Mouse (Mus musculus) T-cell, adult 2 months (primary cell): Measurements from ENCODE around the gene Mapkapk3.

Experiments used
- DNase-seq: peaks from one replicate; pipeline ENCODE4 v3.0.0; 2022; ENCODE audit warnings: low spot score

Gene Mapkapk3

DNA sequence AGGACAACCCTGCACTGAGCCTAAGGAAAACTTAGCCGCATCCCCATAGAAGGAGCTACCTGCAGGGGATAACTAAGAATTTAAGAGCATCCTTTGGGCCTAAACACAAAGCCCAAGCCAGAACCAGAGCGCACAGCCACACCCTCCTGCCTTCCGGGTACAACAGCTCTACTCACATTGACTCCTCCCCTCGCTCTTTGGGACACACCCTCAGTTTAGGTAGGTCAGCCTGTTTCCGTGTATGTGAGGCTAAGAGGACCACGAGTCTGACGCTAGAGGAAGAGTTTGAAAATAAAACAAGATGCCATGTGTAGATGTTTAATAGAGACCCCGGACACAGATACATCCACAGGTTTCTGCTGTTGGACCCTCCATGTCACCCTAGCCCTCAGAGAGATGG lies 966 bp downstream of the Mapkapk3 start:
- DNase-seq: peak; percentile 84

DNA sequence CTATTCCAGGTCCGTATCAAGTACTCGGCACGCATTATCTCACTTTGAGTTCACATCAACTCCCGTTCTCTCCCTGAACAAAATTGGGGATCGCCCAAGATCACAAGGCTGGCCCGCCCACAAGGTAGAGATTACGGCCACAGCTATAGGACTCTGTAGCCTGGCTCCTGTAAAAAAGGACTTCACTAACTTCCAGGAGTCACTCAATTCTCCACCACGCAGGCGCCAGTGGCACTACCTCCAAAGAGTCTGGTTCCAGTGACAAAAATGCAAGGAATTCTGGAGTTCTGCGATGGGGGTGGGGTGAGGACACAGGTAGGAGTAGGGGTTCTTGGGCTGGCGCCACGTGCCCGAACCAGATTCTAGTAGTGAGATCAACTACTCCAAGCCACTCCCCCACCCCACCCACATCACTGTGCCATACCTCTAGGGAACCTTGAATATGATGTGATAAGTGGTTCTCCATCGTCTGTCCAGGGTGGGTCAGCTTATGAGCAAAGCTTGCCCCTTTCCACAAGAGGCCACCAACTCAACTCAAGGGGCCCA lies 1.5 kb downstream of the Mapkapk3 start:
- no peak for DNase-seq

DNA sequence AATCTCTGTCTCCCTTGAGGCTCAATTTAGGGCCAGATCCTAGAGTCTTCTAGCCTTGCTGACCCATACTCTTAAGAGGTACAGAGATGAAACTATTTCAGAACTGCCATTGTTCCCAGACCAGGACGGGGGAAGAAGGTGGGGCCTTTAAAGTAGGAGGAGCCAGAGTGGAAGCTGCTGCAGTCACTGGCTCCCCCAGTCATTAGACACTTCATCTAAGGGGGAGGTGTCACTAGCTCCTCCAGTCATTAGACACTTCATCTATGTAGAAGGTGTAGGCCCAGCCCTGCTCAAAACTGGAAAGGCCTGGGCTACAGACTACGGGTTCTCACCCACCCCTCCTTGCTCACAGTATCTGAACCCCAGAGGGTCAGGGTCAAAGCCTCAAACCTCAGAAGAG lies 2.4 kb downstream of the Mapkapk3 start:
- no peak for DNase-seq

DNA sequence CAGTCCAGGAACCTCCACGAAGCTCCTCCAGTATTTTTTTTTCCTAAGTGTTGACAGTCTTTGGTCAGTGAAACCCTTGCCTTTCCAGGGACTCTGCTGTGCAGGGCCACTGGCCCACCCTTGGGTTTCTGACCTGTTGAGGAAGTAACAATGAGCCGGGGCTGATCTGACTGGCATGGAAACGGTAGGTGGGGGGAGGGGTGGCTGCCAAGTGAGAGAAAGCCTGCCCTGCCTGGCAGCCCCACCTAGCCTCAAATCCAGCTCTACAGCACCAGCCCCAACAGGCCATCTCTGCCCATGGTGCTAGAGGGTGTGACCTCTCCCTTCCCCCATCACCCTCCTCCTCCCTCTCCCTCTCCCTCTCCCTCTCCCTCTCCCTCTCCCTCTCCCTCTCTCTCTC lies 4.7 kb downstream of the Mapkapk3 start:
- DNase-seq: no peak

DNA sequence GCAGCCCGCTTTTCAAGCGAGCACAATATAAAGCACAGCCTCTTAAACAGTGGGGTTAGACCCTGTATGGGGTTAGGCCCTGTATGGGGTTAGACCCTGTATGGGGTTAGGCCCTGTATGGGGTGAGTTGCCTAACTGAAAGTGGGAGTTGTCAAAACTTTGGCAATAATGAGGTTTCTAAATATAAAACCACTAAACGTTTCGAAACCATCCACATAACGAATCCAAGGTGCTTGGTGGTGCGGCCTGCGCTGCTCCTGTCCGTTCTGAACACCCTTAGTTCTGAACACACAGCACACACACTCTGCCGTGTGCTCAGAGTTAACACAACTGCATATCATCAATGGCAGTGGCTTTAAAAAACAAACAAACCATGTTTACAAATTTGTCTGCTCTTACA lies 6.7 kb downstream of the Mapkapk3 start:
- DNase-seq: no peak

- no peak for DNase-seq
Measured at GRCm38 (mm10) chr9:107281241-107281987, 8.3 kb downstream of the Mapkapk3 start.

DNA sequence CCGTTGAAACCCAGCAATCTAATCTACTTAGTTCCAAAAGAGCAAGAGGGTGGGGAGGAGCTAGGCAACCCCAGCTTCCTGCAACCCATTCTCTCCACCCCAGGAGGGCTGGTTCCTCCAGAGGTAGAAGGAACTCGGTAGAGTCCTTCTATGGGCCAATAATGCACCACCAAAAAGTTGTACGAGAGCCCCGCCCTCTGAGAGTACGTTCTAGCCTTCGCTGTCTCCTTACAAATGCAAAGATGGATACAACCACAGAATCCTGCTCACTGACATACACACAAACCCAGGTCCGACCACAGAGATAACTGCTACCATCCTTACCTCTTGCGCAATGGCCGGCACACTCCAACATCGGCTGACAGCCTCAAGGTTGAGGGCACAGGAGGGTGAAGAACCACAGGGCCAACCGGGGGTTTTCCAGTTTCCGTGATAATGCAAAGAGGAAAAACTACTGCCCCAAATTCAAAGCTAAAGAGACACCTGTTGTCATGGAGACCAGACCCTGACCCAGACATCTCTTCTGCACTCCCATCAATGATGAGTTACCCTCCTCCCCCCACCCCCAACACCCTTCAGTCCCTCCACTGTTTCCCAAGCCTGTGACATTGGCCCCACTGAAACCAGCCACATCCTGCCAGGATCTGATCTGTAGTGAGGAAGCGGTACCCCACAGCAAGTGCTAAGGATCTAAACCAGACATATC lies 9.2 kb downstream of the Mapkapk3 start:
- DNase-seq: peak; percentile 60

DNA sequence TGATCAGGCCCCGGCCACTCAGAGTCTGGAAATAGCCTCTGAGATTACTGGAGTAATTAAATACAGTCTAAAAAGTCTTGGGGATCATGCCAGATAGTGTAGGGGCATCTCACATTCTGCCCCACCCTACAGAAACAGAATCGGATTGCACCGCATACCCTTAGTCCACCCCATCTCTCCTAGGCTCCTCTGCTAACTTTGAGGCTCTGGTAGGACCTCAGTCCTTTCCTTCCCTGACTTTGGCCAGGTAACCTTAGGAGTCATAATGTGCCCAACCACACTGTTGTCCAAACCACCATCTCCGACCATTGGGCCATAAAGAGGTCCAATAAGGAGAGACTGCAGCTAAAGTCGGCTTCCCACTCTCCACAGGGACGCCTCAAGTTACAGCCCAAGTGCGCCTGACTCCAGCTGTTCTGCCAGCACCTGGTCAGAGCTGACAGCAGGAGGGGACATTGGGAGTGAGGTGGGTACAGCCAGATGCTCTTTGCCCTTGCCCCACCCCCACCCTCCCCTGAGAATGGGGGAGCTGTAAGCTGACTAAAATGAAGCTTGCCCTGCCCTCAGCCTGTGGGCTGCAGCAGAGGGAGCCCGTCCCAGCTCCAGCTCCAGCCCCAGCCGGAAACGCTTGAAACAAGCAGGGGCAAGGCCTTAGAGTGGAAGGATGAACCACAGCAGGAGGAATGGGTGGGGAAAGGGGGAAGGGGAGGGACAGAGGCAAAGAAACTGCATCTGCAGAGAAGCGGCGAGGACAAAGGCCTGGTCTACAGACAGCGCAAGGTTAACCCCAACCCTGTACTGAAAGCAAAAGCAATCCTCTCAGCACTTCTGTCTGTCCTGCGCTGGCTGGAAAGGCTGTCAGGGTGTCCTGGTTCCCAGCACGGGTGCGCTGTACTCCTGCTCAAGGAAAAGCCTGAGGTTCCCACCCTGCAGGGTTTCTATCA lies 10.0 kb downstream of the Mapkapk3 start:
- DNase-seq: no peak

DNA sequence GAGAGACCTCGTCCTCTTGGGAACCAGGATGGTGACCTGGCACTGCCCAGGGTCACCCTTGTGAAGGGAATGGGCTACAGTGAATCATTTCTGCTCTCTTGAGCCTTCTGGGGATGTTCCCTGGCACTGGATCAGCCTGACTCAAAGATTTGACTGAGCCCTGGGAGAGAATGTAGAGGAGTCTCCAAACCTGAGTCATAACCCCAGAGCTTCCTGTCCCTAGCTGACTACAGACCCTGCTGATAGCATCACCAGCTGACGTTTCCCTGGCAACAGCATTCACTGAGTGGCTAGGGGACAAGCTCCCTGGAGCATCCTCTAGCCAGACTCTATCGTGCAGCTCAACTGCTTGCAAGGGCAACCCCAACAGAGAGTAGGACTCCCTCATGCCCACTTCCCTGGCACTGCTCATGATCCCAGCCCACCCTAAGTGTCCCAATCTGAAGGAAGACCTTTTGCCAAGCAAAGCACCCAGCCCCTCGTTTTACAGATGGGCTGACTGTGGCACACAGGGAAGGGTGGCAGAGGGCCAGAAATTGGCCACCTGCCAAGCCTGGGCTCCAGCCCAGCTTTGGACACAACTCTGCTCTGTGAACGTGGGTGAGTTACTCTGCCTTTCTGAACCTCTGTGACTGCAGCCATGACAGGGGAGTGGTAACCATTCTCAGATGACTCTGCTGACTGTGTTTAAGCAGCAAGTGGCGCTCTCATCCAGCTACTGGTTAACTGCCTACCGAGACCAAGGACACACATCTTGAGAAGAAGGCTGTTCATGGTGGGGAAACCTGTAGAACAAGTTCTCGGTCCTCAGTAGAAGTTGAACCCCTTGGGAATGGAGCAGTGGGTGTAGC lies 10.9 kb downstream of the Mapkapk3 start:
- DNase-seq: no peak

- DNase-seq: no peak
Measured at GRCm38 (mm10) chr9:107278126-107278525, 11.6 kb downstream of the Mapkapk3 start.

DNA sequence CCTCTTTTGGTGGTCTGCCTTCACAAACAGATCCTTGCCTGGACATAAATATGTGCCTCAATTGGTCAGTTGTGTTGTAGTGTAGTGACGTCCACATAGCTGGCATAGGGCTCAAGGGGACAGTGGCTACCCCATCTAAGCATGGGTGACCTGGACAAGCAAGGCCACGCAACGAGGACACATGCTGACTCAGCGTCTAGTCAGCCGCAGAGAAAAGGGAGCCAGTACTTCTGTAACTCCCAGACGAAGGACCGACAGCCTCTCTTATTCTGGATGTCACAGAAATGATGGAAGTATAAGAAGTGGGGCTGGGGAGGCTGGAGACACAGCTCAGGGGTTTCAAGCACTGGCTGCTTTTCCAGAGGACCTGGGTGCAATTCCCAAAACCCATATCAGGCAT lies 12.1 kb downstream of the Mapkapk3 start:
- DNase-seq: no peak

DNA sequence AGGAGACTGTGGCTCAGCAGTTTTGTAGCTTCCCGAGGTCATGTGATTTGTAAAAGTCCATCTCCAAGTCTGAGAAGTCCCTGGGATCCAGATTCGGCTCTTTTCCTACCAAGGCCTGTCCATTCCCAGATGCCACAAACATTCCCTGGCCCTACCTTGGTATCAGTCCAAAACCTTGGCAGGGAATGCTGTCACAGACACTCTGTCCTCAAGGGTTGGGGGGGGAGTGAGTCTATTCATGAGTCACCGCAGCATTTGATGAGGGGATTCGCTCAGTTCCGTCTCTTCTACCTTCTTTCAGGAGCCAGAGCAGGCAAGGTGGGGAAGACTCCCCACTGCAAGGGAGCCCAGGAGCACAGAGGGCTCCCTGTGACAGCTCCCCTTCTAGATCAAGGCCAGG lies 14.0 kb downstream of the Mapkapk3 start:
- no peak for DNase-seq

GRCm38 (mm10) chr9:107274751-107275150 lies 14.9 kb downstream of the Mapkapk3 start:
- no peak for DNase-seq

DNA sequence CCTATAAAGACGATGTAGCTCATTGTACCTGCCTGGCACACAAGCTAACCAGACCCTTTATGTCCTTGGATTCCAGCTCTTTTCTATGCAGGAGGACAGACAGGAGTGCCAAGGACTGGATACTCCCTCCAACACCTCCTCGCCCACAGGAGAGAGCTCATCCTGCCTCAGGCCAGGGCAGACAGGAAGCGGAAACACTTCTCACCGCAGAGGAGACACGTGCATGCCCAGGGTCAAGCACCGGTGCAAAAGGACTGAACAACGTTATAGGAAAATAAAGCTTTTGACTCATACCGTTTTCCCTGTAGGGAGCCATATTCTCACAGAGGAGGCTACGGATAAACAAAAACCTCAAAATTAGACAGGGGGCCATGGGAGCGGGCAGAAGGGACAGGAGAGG lies 16.5 kb downstream of the Mapkapk3 start:
- no peak for DNase-seq

- no peak for DNase-seq
Measured at GRCm38 (mm10) chr9:107272284-107272683, 17.4 kb downstream of the Mapkapk3 start.

DNA sequence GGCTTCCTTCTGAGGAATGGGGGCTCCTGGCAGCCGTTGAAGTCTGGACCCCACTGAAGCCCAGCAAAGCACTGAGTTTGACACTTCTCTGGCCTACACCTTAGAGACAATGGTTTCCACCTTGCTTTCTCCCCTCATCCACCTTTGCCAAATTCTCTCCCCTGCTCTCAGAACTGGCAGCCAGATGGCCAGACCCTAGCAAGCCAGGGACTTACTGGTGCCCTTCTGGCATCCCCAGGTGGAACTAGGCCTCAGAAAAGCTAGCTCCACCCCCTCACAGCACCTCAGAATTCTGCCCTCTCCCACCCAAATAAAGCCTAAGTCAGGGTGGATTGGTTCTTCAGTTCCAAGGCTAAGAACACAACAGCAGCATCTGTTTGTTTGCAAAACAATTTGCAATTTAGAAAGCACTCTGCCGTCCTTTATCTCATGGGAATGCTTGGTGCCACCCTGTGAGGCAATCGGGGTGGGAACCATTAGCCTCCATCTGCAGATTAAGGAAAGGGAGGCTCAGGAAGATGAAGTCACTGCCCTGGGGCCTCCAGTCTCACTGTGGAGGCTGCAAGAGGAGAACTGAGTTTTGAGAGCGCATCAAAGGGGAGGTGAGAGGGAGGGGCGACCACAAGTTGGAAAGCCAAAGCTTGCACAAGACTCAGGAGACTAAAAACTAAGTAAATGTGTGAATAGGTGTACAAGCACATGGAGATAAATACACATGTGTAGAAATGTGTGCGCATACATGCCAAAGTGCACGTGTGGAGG lies 18.3 kb downstream of the Mapkapk3 start:
- DNase-seq: no peak

GRCm38 (mm10) chr9:107269772-107270171 lies 19.9 kb downstream of the Mapkapk3 start:
- DNase-seq: no peak

- no peak for DNase-seq
Measured at GRCm38 (mm10) chr9:107267721-107268402, 21.8 kb downstream of the Mapkapk3 start.

- no peak for DNase-seq
Measured at GRCm38 (mm10) chr9:107267028-107267427, 22.6 kb downstream of the Mapkapk3 start.

GRCm38 (mm10) chr9:107264731-107265130 lies 24.9 kb downstream of the Mapkapk3 start:
- DNase-seq: no peak
